Mouse (Mus musculus): ENCODE measurements around the gene Atg4d. TPM values are rescaled to one million over a fixed set of nuclear protein-coding genes. Genes with fewer than 3 reads are reported as not detected.
"Not testable (repeated sequence)": the region's sequence is repeated elsewhere in the genome, so short reads cannot be mapped to it uniquely, and the experiment has no call there.

Atg4d gene
- total RNA-seq, 2 experiments from 2014 or later = 26.3 to 31.0 TPM

GRCm38 (mm10) chr9:21238733-21239464, 26.2 kb upstream of the Atg4d start, which contains the start of gene Keap1:
Keap1 (minus strand) TSS chr9:21239361.
- intact Hi-C loops (cut with DNase I) = no loop called here
- peak; percentile 82 for DNase-seq

DNA sequence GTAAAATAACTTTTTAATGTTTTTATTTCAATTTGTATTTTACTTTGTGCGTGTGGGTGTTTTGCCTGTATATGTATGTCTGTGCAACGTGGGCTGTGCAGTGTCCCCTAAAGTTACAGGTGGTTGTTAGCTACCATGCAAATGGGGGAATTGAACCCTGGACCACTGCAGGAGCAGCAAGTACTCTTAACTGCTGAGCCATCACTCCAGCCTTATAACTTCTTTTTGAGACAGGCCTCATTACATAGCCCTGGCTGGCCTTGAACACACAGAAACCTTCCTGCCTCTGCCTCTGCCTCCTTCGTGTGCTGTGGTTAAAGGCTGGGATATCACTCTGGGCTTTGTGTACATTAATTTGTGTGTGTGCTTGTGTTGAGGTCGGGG, 25.6 kb upstream of the Atg4d start:
- intact Hi-C loops (cut with DNase I) = no loop called here
- no peak for DNase-seq

- intact Hi-C loops (cut with DNase I) = no loop called here
- DNase-seq = peak; percentile 88
Measured at GRCm38 (mm10) chr9:21241343-21241742, 23.8 kb upstream of the Atg4d start.

GRCm38 (mm10) chr9:21243826-21244427, 21.2 kb upstream of the Atg4d start:
- intact Hi-C loops (cut with DNase I) = no loop called here
- peak; percentile 45 for DNase-seq

DNA sequence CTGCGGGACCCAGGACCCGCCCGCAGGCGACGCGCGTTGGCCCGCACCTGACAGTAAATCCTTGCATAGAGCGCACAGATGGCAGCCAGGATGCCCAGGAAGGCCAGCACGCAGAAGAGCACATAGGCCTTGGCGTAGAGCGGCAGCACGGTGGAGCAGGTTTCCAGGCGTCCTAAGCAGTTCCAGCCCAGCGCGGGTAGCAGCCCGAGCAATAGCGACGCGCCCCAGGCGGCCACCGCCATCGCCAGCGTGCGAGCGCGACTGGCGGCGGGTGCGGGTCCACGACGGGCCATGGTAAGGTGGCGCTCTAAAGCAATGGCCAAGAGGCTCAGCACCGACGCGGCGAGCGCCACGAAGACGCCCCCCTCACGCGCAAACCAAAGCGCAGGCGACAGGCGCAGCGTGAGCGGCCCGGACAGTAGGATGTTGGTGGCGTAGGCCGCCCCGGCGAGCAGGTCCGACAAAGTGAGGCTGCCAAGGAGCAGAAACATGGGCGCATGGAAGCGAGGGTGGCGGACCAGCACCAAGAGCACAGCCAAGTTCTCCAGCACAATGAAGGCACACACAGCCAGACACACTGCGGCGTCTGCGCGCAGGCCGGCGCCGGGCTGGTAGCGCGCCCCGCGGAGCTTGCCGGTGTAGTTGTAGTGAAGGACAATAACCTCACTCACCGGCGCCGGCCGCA, 20.5 kb upstream of the Atg4d start:
- intact Hi-C loops (cut with DNase I) = no loop called here

DNA sequence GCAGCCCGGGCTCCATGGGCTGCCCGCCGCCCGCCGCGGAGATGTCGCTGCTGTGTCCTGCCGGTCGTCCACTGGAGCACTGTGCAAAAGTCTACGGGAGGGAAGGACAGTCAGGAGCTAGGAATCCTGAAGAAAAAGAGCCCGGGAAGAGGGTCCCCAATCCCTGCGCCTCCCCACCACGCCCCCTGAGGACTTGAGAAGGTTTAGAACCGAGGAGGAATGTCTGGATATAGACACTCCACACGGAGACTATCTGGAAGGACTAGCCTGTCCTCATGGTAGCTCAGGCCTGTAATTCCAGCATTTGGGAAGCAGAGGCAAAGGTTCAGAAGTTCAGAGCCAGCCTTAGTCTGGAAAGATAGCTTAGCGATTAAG, 20.0 kb upstream of the Atg4d start:
- intact Hi-C loops (cut with DNase I) = no loop called here

More for the DNA sequence above, 20.5 kb upstream of the Atg4d start:
- DNase-seq = peak; percentile 29

DNA sequence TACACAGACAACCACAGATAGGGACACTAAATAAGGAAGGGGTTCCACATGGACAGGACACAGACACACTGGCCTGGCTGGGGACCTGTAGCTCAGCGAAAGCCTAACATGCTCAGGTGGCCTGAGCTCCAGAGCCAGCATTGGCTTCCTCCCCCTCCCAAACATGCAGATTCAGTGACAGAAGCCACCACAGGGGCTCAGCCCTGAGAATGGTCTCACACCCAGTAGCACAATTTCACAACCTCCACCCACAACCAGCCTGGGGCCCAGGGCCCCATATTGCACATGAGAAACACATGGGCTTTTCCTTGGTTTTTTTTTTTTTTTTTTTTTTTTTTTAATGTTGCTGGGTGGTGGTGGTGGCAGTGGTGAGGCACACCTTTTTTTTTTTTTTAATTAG, 18.8 kb upstream of the Atg4d start:
- intact Hi-C loops (cut with DNase I) = no loop called here
- DNase-seq = no peak

More for the DNA sequence above, 20.0 kb upstream of the Atg4d start:
- no peak for DNase-seq

GRCm38 (mm10) chr9:21248326-21248725, 16.8 kb upstream of the Atg4d start, which contains the start of gene S1pr5:
S1pr5 (minus strand) TSS chr9:21248443.
- no peak for DNase-seq
- intact Hi-C loops (cut with DNase I) = no loop called here

DNA sequence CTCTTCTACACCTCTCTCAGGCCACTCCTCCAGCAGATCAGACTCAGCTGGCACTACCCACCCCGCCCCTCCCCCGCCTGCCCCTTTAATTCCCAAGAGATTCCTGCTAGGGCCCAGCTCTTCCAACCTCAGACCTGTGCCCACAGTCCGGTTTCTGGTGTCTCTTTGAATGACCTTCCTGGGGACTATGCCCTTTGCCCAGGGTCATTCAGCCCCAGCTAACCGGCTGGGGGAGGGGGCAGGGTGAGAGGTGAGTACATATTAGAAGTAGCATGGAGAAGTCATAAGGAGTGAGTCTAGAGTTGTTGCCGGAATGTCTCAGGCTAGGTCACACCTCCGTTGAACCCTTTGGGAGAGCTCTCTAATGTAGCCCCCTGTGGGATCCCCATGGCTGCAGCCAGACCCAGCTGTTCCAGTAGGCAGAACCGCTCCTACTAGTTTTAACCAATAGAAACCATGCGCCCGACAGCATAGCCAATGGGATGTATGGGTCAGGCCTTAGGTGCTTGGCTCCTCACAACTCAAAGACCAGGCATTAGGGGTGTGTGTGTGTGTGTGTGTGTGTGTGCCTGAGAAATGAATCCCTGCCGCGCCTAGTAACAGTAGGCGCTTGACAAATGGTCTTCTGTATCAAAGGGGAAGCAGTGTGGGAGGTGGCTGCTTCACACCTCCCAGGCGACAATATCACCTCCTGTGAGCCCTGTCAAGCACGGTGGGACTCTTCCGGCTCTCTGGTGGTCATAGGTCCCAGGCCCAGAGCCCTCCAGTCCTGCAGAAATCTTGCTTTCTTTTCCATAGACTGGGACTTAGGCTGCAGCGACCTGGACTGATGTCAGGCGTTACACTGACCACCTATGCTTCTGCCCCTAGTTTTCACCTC, 15.2 kb upstream of the Atg4d start:
- intact Hi-C loops (cut with DNase I) = no loop called here
- no peak for DNase-seq

DNA sequence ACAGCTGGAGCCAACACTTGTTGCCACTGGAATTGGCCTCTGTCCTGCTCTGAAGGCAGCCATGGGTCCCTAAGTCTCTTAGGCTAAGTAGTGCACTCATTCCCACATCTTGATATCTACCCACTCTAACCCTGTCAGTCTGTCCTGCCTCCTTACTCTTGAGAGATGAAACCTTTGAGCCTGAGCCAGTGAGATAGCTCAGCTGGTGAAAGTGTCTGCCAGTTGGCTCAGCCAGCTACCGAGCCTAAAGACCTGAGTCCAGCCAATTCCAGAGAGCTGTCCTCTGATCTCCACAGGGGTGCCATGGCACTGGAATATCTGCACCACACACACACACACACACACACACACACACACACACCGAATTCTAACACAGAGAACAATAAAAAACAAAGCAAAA, 14.6 kb upstream of the Atg4d start:
- intact Hi-C loops (cut with DNase I) = no loop called here
- DNase-seq = peak; percentile 58

DNA sequence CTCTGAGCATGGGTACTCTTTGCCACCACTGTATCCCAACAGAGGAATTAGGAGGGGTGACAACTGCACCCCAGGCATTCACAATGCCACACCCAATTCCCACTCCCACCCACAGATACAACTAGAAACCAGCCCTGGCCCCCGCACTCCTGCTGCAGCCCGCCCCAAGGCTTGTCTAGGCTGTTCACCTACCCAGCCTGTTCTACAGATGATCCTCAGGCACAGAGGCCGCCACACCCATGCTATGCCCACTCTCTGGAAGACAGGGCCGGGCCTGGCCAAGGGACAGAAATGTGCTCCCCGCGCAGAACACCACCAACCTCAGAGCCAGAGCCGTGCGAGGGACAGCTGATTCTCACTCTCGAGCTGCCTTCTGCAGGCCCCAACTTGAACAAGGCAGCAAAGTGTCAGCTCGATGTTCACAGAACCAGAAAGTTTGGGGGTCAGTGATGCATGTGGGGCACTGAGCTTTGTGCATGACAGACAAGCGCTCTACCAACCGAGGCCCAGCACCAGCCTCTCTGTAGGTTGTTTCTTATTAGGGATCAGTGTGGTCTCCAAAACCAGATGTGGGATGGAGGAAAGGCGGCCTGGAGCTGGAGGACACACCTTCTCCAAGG, 13.9 kb upstream of the Atg4d start:
- no peak for DNase-seq
- intact Hi-C loops (cut with DNase I) = no loop called here

DNA sequence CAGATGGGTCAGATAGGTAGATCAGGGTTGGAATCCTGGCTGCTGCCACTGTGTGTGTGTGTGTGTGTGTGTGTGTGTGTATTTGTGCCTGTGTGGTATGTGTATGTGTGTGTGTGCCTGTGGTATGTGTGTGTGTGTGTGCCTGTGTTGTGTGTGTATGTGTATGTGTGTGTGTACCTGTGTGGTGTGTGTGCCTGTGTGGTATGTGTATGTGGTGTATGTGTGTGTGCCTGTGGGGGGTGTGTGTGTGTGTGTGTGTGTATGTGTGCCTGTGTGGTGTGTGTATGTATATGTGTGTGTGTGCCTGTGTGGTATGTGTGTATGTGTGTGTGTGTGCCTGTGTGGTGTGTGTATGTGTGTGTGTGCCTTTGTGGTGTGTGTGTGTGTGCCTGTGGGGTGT, 10.4 kb upstream of the Atg4d start:
- intact Hi-C loops (cut with DNase I) = no loop called here
- no peak for DNase-seq

DNA sequence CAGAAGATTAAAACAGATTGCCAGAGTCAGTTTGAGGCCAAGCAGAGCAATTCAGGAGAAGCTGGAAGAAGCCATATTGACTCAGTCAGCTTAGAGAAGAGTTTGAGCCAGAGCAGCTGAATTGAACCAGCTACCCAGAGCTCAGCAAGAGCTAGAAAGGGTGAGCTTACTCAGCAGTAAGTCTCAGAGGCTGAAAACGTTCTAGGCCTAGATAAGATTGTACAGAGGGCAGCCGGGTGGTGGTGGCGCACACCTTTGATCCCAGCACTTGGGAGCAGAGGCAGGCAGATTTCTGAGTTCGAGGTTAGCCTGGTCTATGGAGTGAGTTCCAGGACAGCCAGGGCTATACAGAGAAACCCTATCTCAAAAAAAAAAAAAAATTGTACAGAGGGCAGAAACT, 8.7 kb upstream of the Atg4d start:
- intact Hi-C loops (cut with DNase I); DNase-seq: not testable (repeated sequence)

- DNase-seq = no peak
- intact Hi-C loops (cut with DNase I) = no loop called here
Measured at GRCm38 (mm10) chr9:21260491-21261040, 4.5 kb upstream of the Atg4d start.

- intact Hi-C loops (cut with DNase I) = no loop called here
- no peak for DNase-seq
Measured at GRCm38 (mm10) chr9:21261831-21262230, 3.3 kb upstream of the Atg4d start.

- intact Hi-C loops (cut with DNase I) = no loop called here
- DNase-seq = no peak
Measured at GRCm38 (mm10) chr9:21264272-21264999, 657 bp upstream of the Atg4d start.

DNA sequence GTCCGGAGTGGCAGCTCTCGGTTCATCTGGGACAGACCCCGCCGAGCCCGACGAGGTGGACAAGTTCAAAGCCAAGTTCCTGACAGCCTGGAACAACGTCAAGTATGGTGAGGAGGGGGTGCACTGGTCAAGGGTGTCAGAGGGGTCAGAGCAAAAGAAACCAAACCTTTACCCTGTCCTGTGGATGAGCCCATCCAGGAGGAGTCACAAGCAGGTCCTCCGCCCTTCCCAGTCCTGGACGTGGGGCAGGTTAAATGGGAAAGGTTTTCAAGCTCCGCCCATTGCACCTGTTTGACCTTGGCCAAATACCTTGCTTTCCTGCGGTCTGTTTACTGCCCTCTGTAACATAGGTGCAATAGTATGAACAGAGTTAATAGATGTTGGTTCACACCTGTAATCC, 518 bp downstream of the Atg4d start:
- intact Hi-C loops (cut with DNase I) = no loop called here
- DNase-seq = no peak

GRCm38 (mm10) chr9:21266889-21267288, 1.8 kb downstream of the Atg4d start:
- no peak for DNase-seq
- intact Hi-C loops (cut with DNase I) = no loop called here

- intact Hi-C loops (cut with DNase I) = no loop called here
- no peak for DNase-seq
Measured at GRCm38 (mm10) chr9:21268305-21268704, 3.2 kb downstream of the Atg4d start.
